Comparison of ENCODE assay signal across 13 mouse cellular contexts in the genomic region with DNA sequence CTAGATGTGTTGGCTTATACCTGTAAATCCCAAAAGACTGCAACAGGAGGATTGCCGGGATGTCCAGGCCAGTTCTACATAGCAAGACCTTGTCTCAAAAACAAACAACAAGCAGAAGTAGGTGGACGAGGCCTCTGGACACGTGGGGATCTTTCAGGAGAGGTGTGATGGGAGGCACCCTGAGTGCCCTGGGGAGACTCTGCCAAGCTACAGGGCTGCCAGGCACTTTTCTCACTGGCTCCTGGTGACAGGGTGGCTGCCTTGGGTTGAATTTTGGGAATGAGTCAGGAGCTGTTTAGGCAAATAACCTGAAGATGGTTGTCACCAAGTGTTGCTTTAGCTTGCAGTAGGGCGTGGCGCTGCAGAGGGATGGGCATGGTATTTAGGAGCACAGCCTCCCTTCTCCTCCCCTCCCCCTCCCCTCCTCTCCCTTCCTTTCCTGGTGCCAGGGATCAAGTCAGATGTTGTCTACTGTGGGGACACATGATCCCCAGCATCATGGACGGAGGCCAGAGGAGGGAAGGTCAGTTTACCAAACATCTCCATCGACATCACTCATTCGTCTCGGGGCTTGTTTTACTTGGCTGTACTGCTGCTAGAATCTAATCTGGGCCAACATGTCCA. TPM values are rescaled to one million over a fixed set of nuclear protein-coding genes. Genes with fewer than 3 reads are reported as not detected.
DNase-seq lines count a peak whose midpoint lies in the region; ATAC-seq and TF ChIP-seq lines count a peak whose summit lies in the region.
"Had no signal": no experiment of that assay in that cellular context is flagged by ENCODE, and none has a peak within 500 bp of the region (broad histone marks: within the 10 kb centered on the region; RNA-seq: fewer than 3 reads in every experiment).

No protein-coding gene starts in this region.

- intact Hi-C loops in left cerebral cortex, postnatal 4 days (cut with DNase I), result no loop called here

- 61% methylated on average over 9 of the region's 9 CpGs for WGBS in embryonic facial prominence, embryonic 14.5 days
- 47% methylated on average over 9 of the region's 9 CpGs for WGBS in lung, embryonic 14.5 days

- peak; percentile 30 for DNase-seq in heart, postnatal 4 days
- DNase-seq in heart, adult 8-10 months (ENCODE audit: low spot score), result no peak
- DNase-seq in embryonic facial prominence, embryonic 14.5 days (ENCODE audit: low spot score), result peak; percentile 75
- peak; percentile 66 for DNase-seq in lung, embryonic 14.5 days
- no peak for DNase-seq in thymus, postnatal 25 days
- DNase-seq in left cerebral cortex, postnatal 4 days, result no peak
- DNase-seq: cerebellum, adult 9-10 months; spleen, adult 18-20 months had no signal

- no peak overlapping the region for H3K9ac ChIP-seq in embryonic facial prominence, embryonic 14.5 days (ENCODE audit: low read depth, low read length)
- no peak overlapping the region for H3K9ac ChIP-seq in lung, embryonic 14.5 days
- H3K9ac ChIP-seq: forebrain, embryonic 13.5 days; hindbrain, embryonic 13.5 days had no signal

- ATAC-seq in embryonic facial prominence, embryonic 14.5 days (ENCODE audit: low read depth), result peak; percentile 23; the same call in 1 of the 2 replicates
- ATAC-seq in lung, embryonic 14.5 days (ENCODE audit: insufficient read depth), result peak; percentile 21; the same call in 1 of the 2 replicates
- ATAC-seq in megakaryocyte progenitor cell, adult 5-6 weeks (replicated peaks; ENCODE audit: poor library complexity), result no peak
- ATAC-seq: forebrain, embryonic 13.5 days had no signal

- peaks cover 93% of the 10 kb centered on the region for H3K4me1 ChIP-seq in E14TG2a.4 (replicated peaks; ENCODE audit: low read depth, low read length)
- H3K4me1 ChIP-seq in embryonic facial prominence, embryonic 14.5 days (ENCODE audit: control insufficient read depth, insufficient read depth, low read length), result peaks cover 27% of the 10 kb centered on the region
- peaks cover 7% of the 10 kb centered on the region for H3K4me1 ChIP-seq in lung, embryonic 14.5 days (ENCODE audit: insufficient read depth)

- TF ChIP-seq CTCF in E14TG2a.4 (conservative IDR thresholded peaks at IDR 0.05; ENCODE audit: low read length), result no peak
- TF ChIP-seq CTCF in lung, embryonic 14.5 days (IDR thresholded peaks at IDR 0.05; ENCODE audit: low read depth), result no peak

- H3K4me2 ChIP-seq in embryonic facial prominence, embryonic 14.5 days (ENCODE audit: low read depth, low read length), result no peak overlapping the region
- no peak overlapping the region for H3K4me2 ChIP-seq in lung, embryonic 14.5 days
- H3K4me2 ChIP-seq: forebrain, embryonic 13.5 days; hindbrain, embryonic 13.5 days had no signal

- peak overlapping the region; percentile 41; the same call in 1 of the 2 replicates for H3K4me3 ChIP-seq in E14TG2a.4 (replicated peaks; ENCODE audit: low read length)
- H3K4me3 ChIP-seq in embryonic facial prominence, embryonic 14.5 days (ENCODE audit: low read depth, low read length), result no peak overlapping the region
- no peak overlapping the region for H3K4me3 ChIP-seq in lung, embryonic 14.5 days (ENCODE audit: low read depth, low read length)
- H3K4me3 ChIP-seq: forebrain, embryonic 13.5 days; hindbrain, embryonic 13.5 days; megakaryocyte, embryonic 14.5 days had no signal

- H3K36me3 ChIP-seq in E14TG2a.4 (ENCODE audit: insufficient read depth, low read length), result peaks cover 41% of the 10 kb centered on the region
- H3K36me3 ChIP-seq in embryonic facial prominence, embryonic 14.5 days (ENCODE audit: control insufficient read depth, insufficient read depth, low read length), result peaks cover 19% of the 10 kb centered on the region
- peaks cover 21% of the 10 kb centered on the region for H3K36me3 ChIP-seq in lung, embryonic 14.5 days (ENCODE audit: insufficient read depth)

- no peaks in the 10 kb centered on the region for H3K9me3 ChIP-seq in E14TG2a.4 (ENCODE audit: low read length)
- H3K9me3 ChIP-seq in embryonic facial prominence, embryonic 14.5 days (ENCODE audit: control insufficient read depth, low read length), result no peaks in the 10 kb centered on the region
- H3K9me3 ChIP-seq in lung, embryonic 14.5 days (ENCODE audit: low read depth, low read length), result no peaks in the 10 kb centered on the region
- H3K9me3 ChIP-seq: forebrain, embryonic 13.5 days; hindbrain, embryonic 13.5 days; megakaryocyte, embryonic 14.5 days had no signal

- no peaks in the 10 kb centered on the region for H3K27me3 ChIP-seq in E14TG2a.4 (ENCODE audit: insufficient read depth, low read length)
- H3K27me3 ChIP-seq in embryonic facial prominence, embryonic 14.5 days (replicated peaks; ENCODE audit: control insufficient read depth, insufficient read depth, low read length), result no peaks in the 10 kb centered on the region
- H3K27me3 ChIP-seq in lung, embryonic 14.5 days (ENCODE audit: insufficient read depth, low read length), result no peaks in the 10 kb centered on the region
- H3K27me3 ChIP-seq: forebrain, embryonic 13.5 days; hindbrain, embryonic 13.5 days; megakaryocyte, embryonic 14.5 days had no signal

- H3K27ac ChIP-seq in embryonic facial prominence, embryonic 14.5 days (replicated peaks; ENCODE audit: low read depth, low read length), result peak overlapping the region; percentile 56; the same call in 1 of the 2 replicates
- no peak overlapping the region for H3K27ac ChIP-seq in lung, embryonic 14.5 days (ENCODE audit: low read depth)
- H3K27ac ChIP-seq: forebrain, embryonic 13.5 days; hindbrain, embryonic 13.5 days had no signal

RNA-seq across cellular contexts. Expression of a gene that starts 30.6 kb away (rescaled TPM):
- 10 to 100 TPM; 18.2 to 19.0 TPM for total RNA-seq in heart, postnatal 4 days (2021)
- total RNA-seq in heart, adult 8-10 months (2022), result 10 to 100 TPM; 11.8 to 16.0 (median 14.2) TPM
- 5.6 and 7.5 TPM in 2 replicates for polyA plus RNA-seq in embryonic facial prominence, embryonic 14.5 days (2014; fragmentation: Nextera tagmentation; extraction: Ambion mirVana)
- polyA plus RNA-seq in lung, embryonic 14.5 days (2014; fragmentation: Nextera tagmentation; extraction: Ambion mirVana), result 5.4 and 7.9 TPM in 2 replicates
- 10 to 100 TPM; 34.5 to 35.6 TPM for total RNA-seq in left cerebral cortex, postnatal 4 days (2021)
- total RNA-seq in megakaryocyte progenitor cell, adult 5-6 weeks (2015), result 14.1 and 18.1 TPM in 2 replicates
- total RNA-seq in megakaryocyte progenitor cell, adult 5-6 weeks (2017), result 8.4 and 8.5 TPM in 2 replicates

RNA-seq across cellular contexts. Expression of a gene that starts 31.8 kb away (rescaled TPM):
- total RNA-seq in heart, postnatal 4 days (2021), result 1 to 10 TPM; 6.0 to 8.2 TPM
- 1 to 10 TPM; 4.5 to 8.3 (median 7.1) TPM for total RNA-seq in heart, adult 8-10 months (2022)
- 8.7 and 10.6 TPM in 2 replicates for polyA plus RNA-seq in embryonic facial prominence, embryonic 14.5 days (2014; fragmentation: Nextera tagmentation; extraction: Ambion mirVana)
- 8.9 and 9.9 TPM in 2 replicates for polyA plus RNA-seq in lung, embryonic 14.5 days (2014; fragmentation: Nextera tagmentation; extraction: Ambion mirVana)
- 10 to 100 TPM; 21.9 to 23.2 TPM for total RNA-seq in left cerebral cortex, postnatal 4 days (2021)
- total RNA-seq in megakaryocyte progenitor cell, adult 5-6 weeks (2015), result 5.6 and 6.8 TPM in 2 replicates
- total RNA-seq in megakaryocyte progenitor cell, adult 5-6 weeks (2017), result 4.7 and 8.0 TPM in 2 replicates

Comparison
In these comparisons a context has a peak if more than half of its experiments do, and no peak if none do; other contexts are left out.
1. DNase-seq: peak in heart, postnatal 4 days (single experiment), embryonic facial prominence, embryonic 14.5 days (single experiment) and lung, embryonic 14.5 days (single experiment); none in heart, adult 8-10 months (single experiment), thymus, postnatal 25 days (single experiment) and left cerebral cortex, postnatal 4 days (single experiment).